Mouse (Mus musculus) bone marrow macrophage, adult 2 months (primary cell): ENCODE data around the gene Cyyr1.

Experiments used
- CTCF ChIP-seq: IDR thresholded peaks from 2 replicates; pipeline ENCODE4 v1.5.1; 2012; ENCODE audit warnings: low read depth, mild to moderate bottlenecking, low read length, moderate library complexity
- POLR2A ChIP-seq: IDR thresholded peaks from 2 replicates; pipeline ENCODE4 v1.6.1; 2012; ENCODE audit warnings: mild to moderate bottlenecking, low read depth, low read length, borderline replicate concordance

- no peak for TF ChIP-seq POLR2A
- no peak for TF ChIP-seq CTCF
Measured at GRCm38 (mm10) chr16:85415415-85415814, 137.8 kb downstream of the Cyyr1 start.
